Mouse (Mus musculus) neural tube, embryonic 13.5 days (tissue): ENCODE results near the gene Zcchc2. TPM values are rescaled to one million over a fixed set of nuclear protein-coding genes. Genes with fewer than 3 reads are reported as not detected.

Source experiments
- ATAC-seq: fragments of 200-750 bp; cut with Nextera tagmentation; 2 replicates; pipeline ENCODE4 v1.8.0; 2017; ENCODE audit warnings: low read depth, mild to moderate bottlenecking, moderate TSS enrichment, moderate library complexity
- H3K27ac ChIP-seq: fragments of 300-500 bp; sonication (generic); replicated peaks from 2 replicates; pipeline ENCODE4 v1.5.1; 2015; ENCODE audit warnings: moderate library complexity, mild to moderate bottlenecking, inconsistent platforms
- H3K27me3 ChIP-seq: fragments of 300-500 bp; sonication (generic); 2 replicates; pipeline ENCODE4 v1.6.1; 2015; ENCODE audit warnings: mild to moderate bottlenecking, inconsistent platforms
- H3K36me3 ChIP-seq: fragments of 300-500 bp; sonication (generic); 2 replicates; pipeline ENCODE4 v1.6.1; 2015; ENCODE audit warnings: mild to moderate bottlenecking, inconsistent platforms
- H3K4me1 ChIP-seq: fragments of 300-500 bp; sonication (generic); replicated peaks from 2 replicates; pipeline ENCODE4 v1.6.1; 2015; ENCODE audit warnings: inconsistent platforms
- H3K4me2 ChIP-seq: fragments of 300-500 bp; sonication (generic); 2 replicates; pipeline ENCODE4 v1.6.1; 2015; ENCODE audit warnings: inconsistent platforms, mild to moderate bottlenecking, moderate library complexity
- H3K4me3 ChIP-seq: fragments of 300-500 bp; sonication (generic); 2 replicates; pipeline ENCODE4 v1.5.1; 2015; ENCODE audit warnings: mild to moderate bottlenecking, inconsistent platforms
- H3K9ac ChIP-seq: fragments of 300-500 bp; sonication (generic); 2 replicates; pipeline ENCODE4 v1.6.1; 2015; ENCODE audit warnings: moderate library complexity, mild to moderate bottlenecking, inconsistent platforms
- H3K9me3 ChIP-seq: fragments of 300-500 bp; sonication (generic); 2 replicates; pipeline ENCODE4 v1.6.1; 2016; ENCODE audit warnings: inconsistent platforms
- WGBS: fragments of 180-500 bp; shearing (Covaris S2); methylation state at CpG from one replicate; pipeline ENCODE4 v1.1.7; 2015; 5-methylcytosine and 5-hydroxymethylcytosine counted together
- polyA plus RNA-seq: library from polyadenylated mRNA; unstranded; fragments of >200 nt; fragmentation: Nextera tagmentation; extraction: Ambion mirVana; gene quantifications from 2 replicates; pipeline ENCODE4 v1.2.1, GENCODE M21; 2015

Gene Zcchc2
- polyA plus RNA-seq, 1 experiment from 2014 or later: 1.7 TPM

DNA sequence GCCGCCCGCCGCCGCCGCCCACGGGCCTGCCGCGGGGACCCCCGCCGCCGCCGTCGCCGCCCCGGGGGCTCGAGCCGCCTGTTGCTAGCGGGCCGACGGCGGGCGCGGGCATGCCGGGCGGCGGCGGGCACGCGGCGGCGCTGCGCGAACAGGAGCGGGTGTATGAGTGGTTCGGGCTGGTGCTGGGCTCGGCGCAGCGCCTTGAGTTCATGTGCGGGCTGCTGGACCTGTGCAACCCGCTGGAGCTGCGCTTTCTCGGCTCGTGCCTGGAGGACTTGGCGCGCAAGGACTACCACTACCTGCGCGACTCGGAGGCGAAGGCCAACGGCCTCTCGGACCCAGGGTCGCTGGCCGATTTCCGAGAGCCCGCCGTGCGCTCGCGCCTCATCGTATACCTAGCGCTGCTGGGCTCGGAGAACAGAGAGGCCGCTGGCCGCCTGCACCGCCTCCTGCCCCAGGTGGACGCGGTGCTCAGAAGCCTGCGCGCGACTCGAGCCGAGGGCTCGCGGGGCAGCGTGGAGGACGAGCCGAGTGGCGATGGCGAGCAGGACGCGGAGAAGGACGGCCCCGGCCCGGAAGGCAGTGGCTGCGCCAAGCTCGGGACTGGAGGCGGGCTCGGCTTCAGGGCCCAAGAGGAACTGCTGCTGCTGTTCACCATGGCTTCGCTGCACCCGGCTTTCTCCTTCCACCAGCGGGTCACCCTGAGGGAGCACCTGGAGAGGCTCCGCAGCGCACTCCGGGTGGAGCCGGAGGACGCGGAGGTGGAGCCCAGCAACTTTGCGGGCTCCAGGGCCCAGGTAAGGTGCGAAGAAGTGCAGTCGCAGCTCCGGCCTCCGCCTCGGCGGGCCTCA is 930 bp downstream of the Zcchc2 start:
- Histone ChIP-seq H3K9me3 (no peaks in the 10 kb centered on the region), H3K4me3 (peak overlapping the region; percentile 85), H3K9ac (peak overlapping the region; percentile 88), H3K36me3 (no peaks in the 10 kb centered on the region), H3K4me1 (peaks cover 38% of the 10 kb centered on the region), H3K4me2 (peak overlapping the region; percentile 100), H3K27me3 (peaks cover 3% of the 10 kb centered on the region), H3K27ac (peak overlapping the region; percentile 94)
- peak; percentile 52 for ATAC-seq
- under 1% methylated on average over 102 of the region's 104 CpGs for WGBS

DNA sequence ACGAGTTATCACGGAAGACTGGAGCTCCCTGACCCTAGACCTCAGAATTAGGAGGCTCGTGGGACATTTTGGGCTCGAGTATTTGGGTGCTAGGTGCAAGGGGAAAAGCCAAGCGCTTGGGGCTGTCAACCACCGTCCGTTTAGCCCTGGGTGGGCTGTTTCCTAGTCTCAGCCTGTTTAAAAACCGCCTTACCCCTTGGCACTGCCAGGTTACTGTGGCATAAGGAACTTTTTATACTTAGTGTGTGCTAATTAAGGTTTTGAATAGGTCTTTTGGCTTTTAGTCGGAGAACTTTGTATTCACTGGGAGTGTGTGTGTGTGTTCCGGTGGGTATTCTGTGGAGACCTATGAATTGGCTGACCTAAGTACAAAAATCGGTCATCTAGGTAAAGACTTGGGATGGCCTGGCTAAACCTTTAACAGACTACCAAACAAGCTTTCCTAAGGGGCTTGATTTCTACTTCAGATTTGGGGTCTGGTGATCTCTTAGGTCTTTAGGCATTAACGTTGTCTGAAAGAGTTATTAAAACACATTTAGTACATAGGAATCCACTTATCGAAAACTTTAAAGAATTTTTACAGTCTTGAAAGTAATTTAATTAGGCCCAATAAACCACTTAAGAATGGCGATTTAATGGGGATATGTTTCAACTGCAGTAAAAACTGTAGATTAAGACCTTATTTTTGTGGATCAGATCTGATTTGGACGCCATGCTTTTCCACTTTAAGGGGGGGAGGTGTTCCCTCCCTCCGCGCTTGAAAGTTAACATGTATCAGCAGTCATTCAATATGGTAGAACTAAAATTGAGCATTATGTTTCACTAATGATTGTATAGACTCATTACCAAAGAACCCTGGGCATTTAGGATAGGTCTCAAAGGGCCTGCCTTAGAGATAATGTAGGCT is 2.0 kb downstream of the Zcchc2 start:
- Histone ChIP-seq H3K4me2 (peak overlapping the region; percentile 100), H3K9ac (peak overlapping the region; percentile 88), H3K4me3 (peak overlapping the region; percentile 85), H3K4me1 (peaks cover 39% of the 10 kb centered on the region), H3K27ac (no peak overlapping the region), H3K9me3 (no peaks in the 10 kb centered on the region), H3K27me3 (peaks cover 3% of the 10 kb centered on the region), H3K36me3 (no peaks in the 10 kb centered on the region)
- 22% methylated on average over 17 of the region's 17 CpGs for WGBS
- no peak for ATAC-seq

DNA sequence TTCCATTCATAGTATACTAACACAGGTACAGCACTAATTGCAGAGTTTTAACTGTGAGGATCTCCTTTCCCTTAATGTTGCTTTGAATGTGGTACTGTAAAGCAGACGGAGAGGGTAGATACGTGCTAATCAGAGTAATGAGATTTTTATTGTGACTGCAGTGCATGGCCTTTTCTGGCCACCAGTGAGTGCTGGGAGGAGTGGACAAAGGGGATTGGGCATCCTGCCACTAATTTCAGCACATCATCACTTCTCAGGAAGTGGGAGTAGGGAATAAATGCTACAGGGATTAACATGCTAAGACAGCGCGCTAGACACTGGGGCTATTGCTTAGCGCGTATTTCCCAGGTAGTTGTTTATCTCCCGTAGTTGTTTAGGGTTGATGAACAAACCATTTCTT is 3.0 kb downstream of the Zcchc2 start:
- Histone ChIP-seq H3K9me3 (no peaks in the 10 kb centered on the region), H3K36me3 (no peaks in the 10 kb centered on the region), H3K9ac (peak overlapping the region; percentile 75), H3K27me3 (peaks cover 3% of the 10 kb centered on the region; the same call in 1 of the 2 replicates), H3K4me2 (peak overlapping the region; percentile 100), H3K27ac (no peak overlapping the region), H3K4me3 (peak overlapping the region; percentile 60), H3K4me1 (peaks cover 43% of the 10 kb centered on the region)
- no peak for ATAC-seq
- 6% methylated on average over 7 of the region's 7 CpGs for WGBS

DNA sequence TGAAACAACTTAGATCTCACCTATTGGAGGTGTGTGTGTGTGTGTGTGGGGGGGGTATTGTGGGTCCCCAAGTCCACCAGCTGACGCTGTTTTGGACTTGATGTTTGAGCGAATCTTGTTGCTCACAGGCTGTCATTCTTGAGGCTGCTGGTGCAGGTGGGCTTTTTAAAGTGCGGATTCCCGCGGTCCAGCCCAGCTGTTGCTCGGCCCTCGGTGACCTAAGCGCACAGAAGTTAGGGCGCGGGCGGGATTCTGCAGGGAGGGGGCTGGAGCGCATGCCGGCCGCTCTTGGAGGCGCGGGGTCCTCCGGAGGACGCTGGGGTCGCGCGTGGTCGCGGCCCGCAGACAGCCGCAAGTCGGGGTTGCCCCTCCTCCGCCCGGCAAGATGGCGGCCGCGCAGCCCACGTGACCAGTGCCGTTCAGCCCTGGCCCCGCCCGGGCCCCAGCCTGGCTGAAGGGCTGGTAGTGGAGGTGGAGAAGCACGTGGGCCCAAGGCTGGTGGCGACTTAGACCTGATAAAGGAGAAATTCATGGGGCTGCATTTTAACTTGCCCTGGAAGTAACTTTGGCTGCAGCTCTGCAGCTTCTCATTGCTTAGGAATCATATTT is 3.5 kb downstream of the Zcchc2 start:
- peak overlapping the region; percentile 60 for H3K4me3 ChIP-seq
- peak overlapping the region; percentile 75 for H3K9ac ChIP-seq
- peak; percentile 57 for ATAC-seq
- under 1% methylated on average over 37 of the region's 37 CpGs for WGBS
- H3K9me3 ChIP-seq: no peaks in the 10 kb centered on the region
- H3K27ac ChIP-seq: peak overlapping the region; percentile 29; the same call in 1 of the 2 replicates
- H3K4me1 ChIP-seq: peaks cover 43% of the 10 kb centered on the region
- peaks cover 3% of the 10 kb centered on the region; the same call in 1 of the 2 replicates for H3K27me3 ChIP-seq
- H3K4me2 ChIP-seq: peak overlapping the region; percentile 100
- no peaks in the 10 kb centered on the region for H3K36me3 ChIP-seq

DNA sequence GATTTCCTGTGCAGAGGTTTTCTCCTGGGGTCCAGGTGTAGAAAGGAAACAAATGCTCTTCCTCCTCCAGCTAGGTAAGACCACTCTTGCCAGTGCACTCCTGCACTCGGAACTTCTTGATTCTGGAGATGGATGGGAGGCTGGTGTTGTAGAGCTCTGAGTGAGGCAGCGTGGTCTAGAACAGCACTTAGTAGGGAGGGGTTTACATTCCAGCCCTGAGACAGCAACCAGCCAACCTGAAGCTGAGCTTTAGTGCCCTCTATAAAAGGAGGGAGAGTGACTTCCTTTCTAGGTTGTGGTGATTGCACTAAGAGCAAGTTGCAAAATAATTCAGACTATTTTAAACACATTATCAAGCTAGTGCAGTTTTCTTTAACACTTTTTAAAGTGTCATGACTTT is 5.8 kb downstream of the Zcchc2 start:
- peaks cover 43% of the 10 kb centered on the region for H3K4me1 ChIP-seq
- no peak for ATAC-seq
- no peaks in the 10 kb centered on the region for H3K36me3 ChIP-seq
- H3K9me3 ChIP-seq: no peaks in the 10 kb centered on the region
- H3K9ac ChIP-seq: no peak overlapping the region
- no peak overlapping the region for H3K4me3 ChIP-seq
- H3K27ac ChIP-seq: no peak overlapping the region
- peaks cover 3% of the 10 kb centered on the region; the same call in 1 of the 2 replicates for H3K27me3 ChIP-seq
- H3K4me2 ChIP-seq: no peak overlapping the region
- WGBS: 49% methylated on average over 2 of the region's 2 CpGs

DNA sequence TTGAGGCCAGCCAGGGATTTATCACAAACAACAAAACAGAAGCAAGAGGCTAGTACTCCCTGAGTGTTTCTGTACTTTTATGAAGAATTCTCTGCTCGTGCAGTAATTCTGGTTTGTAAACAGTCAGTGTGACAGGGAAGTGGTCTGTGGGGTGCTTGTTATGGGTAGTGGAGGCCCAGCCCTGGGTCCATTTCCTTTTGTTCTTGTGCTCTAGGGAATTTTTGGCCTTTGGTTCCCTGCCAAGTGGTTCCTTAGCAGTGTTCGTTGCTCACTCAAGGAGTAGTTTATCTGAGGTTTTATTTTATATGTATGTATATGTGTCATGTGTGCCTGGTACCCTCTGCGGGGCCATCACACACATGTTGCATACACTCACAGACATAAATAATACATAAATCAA is 7.1 kb downstream of the Zcchc2 start:
- no peak for ATAC-seq
- Histone ChIP-seq H3K27ac (no peak overlapping the region), H3K27me3 (peaks cover 3% of the 10 kb centered on the region; the same call in 1 of the 2 replicates), H3K9ac (no peak overlapping the region), H3K4me1 (peaks cover 34% of the 10 kb centered on the region), H3K9me3 (no peaks in the 10 kb centered on the region), H3K36me3 (no peaks in the 10 kb centered on the region), H3K4me3 (no peak overlapping the region), H3K4me2 (no peak overlapping the region)
- WGBS: 48% methylated on average over 3 of the region's 3 CpGs

DNA sequence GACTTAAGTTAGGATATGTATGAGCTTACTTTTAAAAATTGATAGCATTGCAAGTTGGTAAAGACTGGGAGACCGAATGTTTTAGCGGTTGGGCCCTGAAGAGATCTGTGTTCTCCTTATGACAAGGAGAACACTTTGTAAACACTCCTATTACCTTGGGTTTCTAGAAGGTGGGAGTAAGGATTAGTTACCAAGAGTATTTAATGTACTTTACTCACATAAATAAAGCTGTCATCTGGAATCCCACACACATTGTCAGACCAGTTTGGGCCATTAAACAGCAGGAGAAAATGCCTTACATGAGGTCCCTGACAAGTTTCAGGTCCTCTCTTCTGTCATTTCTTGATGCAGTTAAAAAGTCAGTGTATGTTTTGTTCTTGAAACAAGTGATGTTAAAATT is 9.6 kb downstream of the Zcchc2 start:
- Histone ChIP-seq H3K36me3 (peaks cover 5% of the 10 kb centered on the region), H3K27ac (no peak overlapping the region), H3K4me2 (no peak overlapping the region), H3K4me3 (no peak overlapping the region), H3K27me3 (no peaks in the 10 kb centered on the region), H3K4me1 (peaks cover 13% of the 10 kb centered on the region), H3K9me3 (no peaks in the 10 kb centered on the region), H3K9ac (no peak overlapping the region)
- 94% methylated on average over 2 of the region's 2 CpGs for WGBS
- no peak for ATAC-seq

DNA sequence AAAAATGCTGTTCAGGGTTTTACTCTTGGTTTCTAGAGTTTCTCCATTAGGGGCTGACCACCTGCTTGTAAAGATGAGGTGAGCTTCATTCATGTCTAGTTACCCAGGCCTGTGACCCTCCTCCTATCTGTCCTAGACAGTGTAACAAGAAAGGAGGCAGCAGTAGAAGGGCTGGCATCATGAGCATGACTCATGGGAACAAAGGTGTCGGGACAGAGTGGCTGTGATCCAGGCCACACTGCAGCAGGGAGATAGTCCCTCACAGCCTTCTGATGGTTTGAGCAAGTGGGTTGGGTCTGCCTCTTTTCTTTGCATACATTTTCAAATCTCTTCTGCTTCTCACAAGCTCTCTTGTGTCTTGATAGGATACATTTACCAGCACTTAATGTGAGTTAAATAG is 17.4 kb downstream of the Zcchc2 start:
- Histone ChIP-seq H3K27ac (no peak overlapping the region), H3K4me1 (no peaks in the 10 kb centered on the region), H3K4me2 (no peak overlapping the region), H3K36me3 (peaks cover 34% of the 10 kb centered on the region), H3K27me3 (no peaks in the 10 kb centered on the region), H3K9ac (no peak overlapping the region), H3K9me3 (no peaks in the 10 kb centered on the region), H3K4me3 (no peak overlapping the region)
- 92% methylated on average over 1 of the region's 1 CpGs for WGBS
- ATAC-seq: no peak

DNA sequence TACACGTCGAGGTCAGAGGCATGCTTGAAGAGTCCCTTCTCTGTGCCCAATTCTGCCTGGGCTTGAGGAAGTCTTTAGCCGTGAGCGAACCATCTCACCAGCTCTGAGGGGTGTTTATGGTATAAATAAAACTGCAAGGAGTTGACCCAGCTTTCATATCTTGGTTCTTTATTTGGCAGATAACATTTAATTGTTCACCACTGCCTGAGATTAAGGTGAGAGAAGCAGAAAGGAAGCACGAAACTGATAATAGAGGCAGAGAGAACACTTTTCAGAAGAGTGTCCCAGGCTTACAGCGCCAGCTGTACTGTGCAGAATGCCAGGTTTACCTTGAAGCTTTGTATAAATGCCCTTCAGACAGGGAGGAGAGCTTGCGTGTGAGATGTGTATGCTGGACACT is 20.9 kb downstream of the Zcchc2 start:
- no peak overlapping the region for H3K27ac ChIP-seq
- H3K4me3 ChIP-seq: no peak overlapping the region
- peaks cover 30% of the 10 kb centered on the region; the same call in 1 of the 2 replicates for H3K36me3 ChIP-seq
- no peaks in the 10 kb centered on the region for H3K9me3 ChIP-seq
- no peak for ATAC-seq
- H3K27me3 ChIP-seq: no peaks in the 10 kb centered on the region
- H3K9ac ChIP-seq: no peak overlapping the region
- 93% methylated on average over 7 of the region's 7 CpGs for WGBS
- no peak overlapping the region for H3K4me2 ChIP-seq
- no peaks in the 10 kb centered on the region for H3K4me1 ChIP-seq

DNA sequence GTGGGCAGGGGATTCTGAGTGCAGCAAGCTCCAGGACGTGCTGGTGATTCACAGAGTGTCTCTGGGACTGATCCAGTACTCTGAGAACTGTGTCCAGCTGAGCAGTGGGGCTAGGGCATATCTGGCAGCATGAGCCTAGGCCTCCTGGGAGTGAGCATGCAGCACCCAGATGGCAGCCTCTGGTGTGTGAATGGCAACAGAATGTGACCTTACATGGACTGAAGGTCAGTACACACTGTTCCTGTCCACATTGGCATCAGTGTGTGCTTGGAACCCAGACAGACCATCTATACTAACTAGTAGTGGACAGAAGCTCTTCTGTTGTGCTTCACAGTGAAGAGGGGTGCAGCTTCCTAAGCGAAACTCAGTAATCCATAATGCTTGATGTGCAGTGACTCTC is 23.6 kb downstream of the Zcchc2 start:
- Histone ChIP-seq H3K4me2 (no peak overlapping the region), H3K4me1 (no peaks in the 10 kb centered on the region), H3K9ac (no peak overlapping the region), H3K36me3 (peaks cover 37% of the 10 kb centered on the region), H3K27ac (no peak overlapping the region), H3K27me3 (no peaks in the 10 kb centered on the region), H3K4me3 (no peak overlapping the region), H3K9me3 (no peaks in the 10 kb centered on the region)
- ATAC-seq: no peak
- WGBS: 97% methylated on average over 2 of the region's 2 CpGs

DNA sequence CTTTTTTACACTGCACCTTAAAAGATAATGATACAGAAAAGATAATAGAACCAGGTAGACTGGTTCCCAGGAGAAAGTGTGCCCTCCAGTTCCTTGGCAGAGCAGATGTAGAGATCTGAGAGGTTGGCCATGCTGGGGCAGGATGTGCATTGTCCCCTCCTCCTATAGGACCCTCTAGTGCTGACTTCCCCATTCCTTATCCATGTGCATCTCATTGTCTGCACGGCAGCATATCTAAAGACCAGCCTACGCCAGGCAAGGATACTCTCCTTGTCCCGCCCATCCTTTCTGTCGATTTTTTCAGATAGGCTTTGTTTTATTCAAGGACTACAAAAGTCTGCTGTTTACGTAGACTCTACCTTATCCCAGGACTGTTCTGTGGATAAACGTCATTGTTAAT is 26.1 kb downstream of the Zcchc2 start:
- Histone ChIP-seq H3K36me3 (peaks cover 42% of the 10 kb centered on the region), H3K9me3 (no peaks in the 10 kb centered on the region), H3K4me1 (no peaks in the 10 kb centered on the region), H3K4me2 (no peak overlapping the region), H3K27me3 (no peaks in the 10 kb centered on the region), H3K27ac (no peak overlapping the region), H3K4me3 (no peak overlapping the region), H3K9ac (no peak overlapping the region)
- no peak for ATAC-seq
- WGBS: 89% methylated on average over 6 of the region's 6 CpGs

DNA sequence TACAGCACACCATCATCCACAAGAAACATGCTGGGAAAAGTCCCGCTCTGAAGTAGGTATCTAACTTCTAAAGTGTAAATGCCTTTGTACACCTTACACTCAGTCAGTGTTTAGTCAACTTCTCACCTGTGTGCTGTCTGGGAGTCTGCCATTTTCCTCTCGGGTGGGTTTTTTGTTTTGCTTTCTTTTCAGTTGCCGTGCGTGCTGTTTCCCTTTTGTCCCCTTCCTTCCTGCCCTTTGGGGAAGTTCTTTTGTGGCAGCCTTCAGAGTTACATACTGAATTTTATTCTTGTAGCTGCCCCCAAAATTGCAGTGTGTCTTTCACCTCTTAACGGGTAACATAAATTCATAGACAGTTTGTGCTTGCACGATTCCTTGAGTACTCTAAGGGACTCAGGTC is 29.6 kb downstream of the Zcchc2 start:
- Histone ChIP-seq H3K27ac (no peak overlapping the region), H3K4me1 (no peaks in the 10 kb centered on the region), H3K9me3 (no peaks in the 10 kb centered on the region), H3K9ac (no peak overlapping the region), H3K36me3 (peaks cover 65% of the 10 kb centered on the region), H3K4me2 (no peak overlapping the region), H3K27me3 (no peaks in the 10 kb centered on the region), H3K4me3 (no peak overlapping the region)
- no peak for ATAC-seq
- WGBS: 69% methylated on average over 6 of the region's 6 CpGs
